Mouse (Mus musculus) liver, embryonic 15.5 days (tissue): ENCODE measurements around the gene Calhm1. TPM values are rescaled to one million over a fixed set of nuclear protein-coding genes. Genes with fewer than 3 reads are reported as not detected.

Experiments
- ATAC-seq: fragments of 200-750 bp; cut with Nextera tagmentation; 2 replicates; pipeline ENCODE4 v1.8.0; 2017; ENCODE audit warnings: moderate number of reproducible peaks, mild to moderate bottlenecking, moderate library complexity; ENCODE audit not compliant: insufficient read depth
- H3K27ac ChIP-seq: fragments of 300-500 bp; sonication (generic); replicated peaks from 2 replicates; pipeline ENCODE4 v1.5.1; 2015; ENCODE audit warnings: mild to moderate bottlenecking, inconsistent platforms
- H3K27me3 ChIP-seq: fragments of 300-500 bp; sonication (generic); 2 replicates; pipeline ENCODE4 v1.6.1; 2015; ENCODE audit warnings: mild to moderate bottlenecking, inconsistent platforms
- H3K36me3 ChIP-seq: fragments of 300-500 bp; sonication (generic); replicated peaks from 2 replicates; pipeline ENCODE4 v1.6.1; 2015; ENCODE audit warnings: moderate library complexity, mild to moderate bottlenecking, inconsistent platforms
- H3K4me1 ChIP-seq: fragments of 300-500 bp; sonication (generic); replicated peaks from 2 replicates; pipeline ENCODE4 v1.6.1; 2015; ENCODE audit warnings: inconsistent platforms
- H3K4me2 ChIP-seq: fragments of 300-500 bp; sonication (generic); 2 replicates; pipeline ENCODE4 v1.6.1; 2015; ENCODE audit warnings: moderate library complexity, mild to moderate bottlenecking, inconsistent platforms
- H3K4me3 ChIP-seq: fragments of 300-500 bp; sonication (generic); replicated peaks from 2 replicates; pipeline ENCODE4 v1.5.1; 2015; ENCODE audit warnings: mild to moderate bottlenecking, inconsistent platforms
- H3K9ac ChIP-seq: fragments of 300-500 bp; sonication (generic); 2 replicates; pipeline ENCODE4 v1.6.1; 2015; ENCODE audit warnings: moderate library complexity, mild to moderate bottlenecking, inconsistent platforms
- H3K9me3 ChIP-seq: fragments of 300-500 bp; sonication (generic); replicated peaks from 2 replicates; pipeline ENCODE4 v1.6.1; 2016; ENCODE audit warnings: inconsistent platforms
- WGBS: fragments of 180-500 bp; shearing (Covaris S2); methylation state at CpG from one replicate; pipeline ENCODE4 v1.1.7; 2015; ENCODE audit warnings: mixed read lengths; ENCODE audit not compliant: insufficient replicate concordance; 5-methylcytosine and 5-hydroxymethylcytosine counted together
- polyA plus RNA-seq: library from polyadenylated mRNA; unstranded; fragments of >200 nt; fragmentation: Nextera tagmentation; extraction: Ambion mirVana; gene quantifications from 2 replicates; pipeline ENCODE4 v1.2.1, GENCODE M21; 2015

Calhm1 gene
- polyA plus RNA-seq, result not detected in 2 replicates

DNA sequence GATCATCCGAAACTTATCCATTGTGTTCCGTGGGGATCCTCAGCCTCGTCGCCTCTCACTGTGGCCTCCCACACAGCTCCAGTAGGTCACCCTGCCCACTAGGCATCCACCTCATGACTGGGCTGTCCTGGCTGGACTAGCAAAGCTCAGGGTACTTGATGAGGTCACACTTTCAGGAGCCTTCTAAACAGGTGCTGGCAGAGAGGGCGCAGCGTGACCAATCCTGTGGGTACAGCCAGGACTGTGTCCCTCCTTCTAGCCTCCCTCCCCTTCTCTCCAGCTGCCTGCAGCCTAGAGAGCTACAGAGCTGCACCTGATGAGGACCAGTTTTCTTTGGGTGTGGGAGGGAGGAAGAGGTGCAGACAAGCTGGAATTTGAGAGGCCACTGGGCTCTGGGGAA is at the start of gene Calhm1:
Calhm1 (minus strand) TSS at position 101 of the 400 bp plus-strand sequence.
- 73% methylated on average over 6 of the region's 6 CpGs for WGBS
- no peak within 1 kb of the TSS for H3K9ac ChIP-seq
- H3K4me2 ChIP-seq, result no peak within 1 kb of the TSS
- no peaks in the 10 kb centered on the region for H3K4me1 ChIP-seq
- peaks cover 15% of the 10 kb centered on the region; the same call in 1 of the 2 replicates for H3K27me3 ChIP-seq
- no peak within 1 kb of the TSS for H3K27ac ChIP-seq
- no peaks in the 10 kb centered on the region for H3K36me3 ChIP-seq
- no peak for ATAC-seq
- no peaks in the 10 kb centered on the region for H3K9me3 ChIP-seq
- no peak within 1 kb of the TSS for H3K4me3 ChIP-seq

GRCm38 (mm10) chr19:47192158-47192557 is 48.1 kb upstream of the Calhm1 start:
- H3K9ac ChIP-seq, result no peak overlapping the region
- no peaks in the 10 kb centered on the region for H3K9me3 ChIP-seq
- no peak overlapping the region for H3K4me2 ChIP-seq
- H3K27me3 ChIP-seq, result no peaks in the 10 kb centered on the region
- no peaks in the 10 kb centered on the region for H3K4me1 ChIP-seq
- no peaks in the 10 kb centered on the region for H3K36me3 ChIP-seq
- no peak overlapping the region for H3K27ac ChIP-seq
- ATAC-seq, result no peak
- WGBS, result 83% methylated on average over 5 of the region's 5 CpGs
- H3K4me3 ChIP-seq, result no peak overlapping the region

GRCm38 (mm10) chr19:47188515-47189128 is 44.6 kb upstream of the Calhm1 start:
- H3K27ac ChIP-seq, result no peak overlapping the region
- no peaks in the 10 kb centered on the region for H3K9me3 ChIP-seq
- H3K9ac ChIP-seq, result no peak overlapping the region
- no peaks in the 10 kb centered on the region for H3K36me3 ChIP-seq
- WGBS, result 61% methylated on average over 11 of the region's 11 CpGs
- no peak overlapping the region for H3K4me3 ChIP-seq
- no peak for ATAC-seq
- H3K4me1 ChIP-seq, result no peaks in the 10 kb centered on the region
- no peak overlapping the region for H3K4me2 ChIP-seq
- 0 out of 2 replicates have a peak, but pooled peaks cover 5% of the 10 kb centered on the region for H3K27me3 ChIP-seq

DNA sequence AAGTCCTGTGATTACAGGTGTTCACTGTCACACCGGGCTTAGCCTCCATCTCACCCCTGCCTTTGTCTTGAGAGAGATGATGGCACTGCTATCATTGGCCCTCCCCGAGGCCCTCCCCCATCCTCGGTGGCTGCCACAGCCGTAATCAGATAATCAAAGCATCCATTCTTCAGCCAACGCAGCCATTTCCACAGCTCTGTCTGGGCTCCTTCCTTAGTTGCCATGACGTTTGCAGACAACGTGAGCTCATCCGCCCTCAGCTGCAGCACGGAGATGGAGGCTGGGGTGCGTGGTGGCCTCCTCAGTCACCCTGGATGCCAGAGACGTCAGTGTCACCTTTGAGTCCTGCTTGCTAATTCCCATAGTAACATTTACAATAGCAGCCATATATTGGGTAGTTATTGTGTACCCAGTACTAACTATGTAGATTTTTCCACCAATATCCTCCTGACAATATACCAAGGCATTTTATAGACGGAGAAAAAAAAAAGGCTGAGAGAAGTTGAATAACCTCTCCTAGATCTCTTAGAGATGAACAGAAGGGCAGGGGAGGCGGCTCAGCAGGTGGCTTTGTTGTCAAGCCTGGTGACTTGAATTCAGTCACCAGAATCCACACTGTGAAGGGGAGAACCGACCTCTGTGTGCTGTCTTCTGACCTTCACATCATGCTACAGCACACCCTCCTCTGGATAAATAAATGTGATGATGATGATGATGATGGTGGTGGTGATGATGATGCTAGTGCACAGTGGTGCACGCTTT is 42.6 kb upstream of the Calhm1 start:
- no peak for ATAC-seq

GRCm38 (mm10) chr19:47184736-47185135 is 40.7 kb upstream of the Calhm1 start:
- no peak for ATAC-seq
- Histone ChIP-seq H3K9ac (no peak overlapping the region), H3K36me3 (no peaks in the 10 kb centered on the region), H3K9me3 (no peaks in the 10 kb centered on the region), H3K27ac (no peak overlapping the region), H3K4me3 (no peak overlapping the region), H3K4me1 (no peaks in the 10 kb centered on the region), H3K4me2 (no peak overlapping the region), H3K27me3 (peaks cover 30% of the 10 kb centered on the region)
- 26% methylated on average over 4 of the region's 4 CpGs for WGBS

More for the DNA sequence above, 42.6 kb upstream of the Calhm1 start:
- Histone ChIP-seq H3K27me3 (peaks cover 12% of the 10 kb centered on the region), H3K4me1 (no peaks in the 10 kb centered on the region), H3K4me3 (no peak overlapping the region), H3K9me3 (no peaks in the 10 kb centered on the region), H3K9ac (no peak overlapping the region), H3K4me2 (no peak overlapping the region), H3K27ac (no peak overlapping the region), H3K36me3 (no peaks in the 10 kb centered on the region)
- WGBS, result 42% methylated on average over 15 of the region's 15 CpGs

DNA sequence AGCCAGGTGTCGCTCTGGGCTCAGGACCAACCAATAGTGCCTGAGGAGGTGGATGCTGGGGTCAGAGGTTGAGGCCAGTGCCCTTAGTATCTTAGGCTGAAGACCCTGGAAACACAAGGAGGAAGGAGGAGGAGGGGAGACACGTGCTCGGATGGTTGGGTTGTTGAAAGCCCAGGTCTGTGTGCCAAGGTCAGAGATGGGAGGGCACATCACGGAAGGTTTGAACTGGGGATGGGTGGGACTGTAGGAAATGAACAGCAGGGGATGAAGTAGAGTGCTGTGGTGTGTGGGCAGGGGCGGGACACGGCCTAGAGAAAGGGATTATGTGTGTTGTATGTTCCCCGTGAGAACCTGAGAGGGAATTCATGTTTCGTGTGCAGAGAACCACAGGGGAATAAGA is 40.2 kb upstream of the Calhm1 start:
- no peaks in the 10 kb centered on the region for H3K9me3 ChIP-seq
- 52% methylated on average over 8 of the region's 8 CpGs for WGBS
- no peak for ATAC-seq
- H3K27ac ChIP-seq, result no peak overlapping the region
- no peak overlapping the region for H3K4me2 ChIP-seq
- H3K9ac ChIP-seq, result no peak overlapping the region
- no peaks in the 10 kb centered on the region; the same call in 1 of the 2 replicates for H3K4me1 ChIP-seq
- no peaks in the 10 kb centered on the region for H3K36me3 ChIP-seq
- H3K4me3 ChIP-seq, result no peak overlapping the region
- H3K27me3 ChIP-seq, result peaks cover 36% of the 10 kb centered on the region

- no peak overlapping the region for H3K4me3 ChIP-seq
- no peak overlapping the region for H3K27ac ChIP-seq
- H3K4me2 ChIP-seq, result no peak overlapping the region
- 17% methylated on average over 8 of the region's 8 CpGs for WGBS
- no peak for ATAC-seq
- H3K4me1 ChIP-seq, result peaks cover 8% of the 10 kb centered on the region; the same call in 1 of the 2 replicates
- no peaks in the 10 kb centered on the region for H3K36me3 ChIP-seq
- H3K9ac ChIP-seq, result no peak overlapping the region
- H3K27me3 ChIP-seq, result peaks cover 76% of the 10 kb centered on the region
- H3K9me3 ChIP-seq, result no peaks in the 10 kb centered on the region
These were observed 36.0 kb upstream of the Calhm1 start for GRCm38 (mm10) chr19:47180011-47180410.

- ATAC-seq, result no peak
- Histone ChIP-seq H3K27ac (no peak overlapping the region), H3K9ac (no peak overlapping the region), H3K4me2 (peak overlapping the region; percentile 73), H3K36me3 (no peaks in the 10 kb centered on the region), H3K4me1 (peaks cover 8% of the 10 kb centered on the region; the same call in 1 of the 2 replicates), H3K9me3 (no peaks in the 10 kb centered on the region), H3K27me3 (peaks cover 73% of the 10 kb centered on the region), H3K4me3 (peak overlapping the region; percentile 51)
- WGBS, result 3% methylated on average over 38 of the region's 42 CpGs
These were observed 35.3 kb upstream of the Calhm1 start for GRCm38 (mm10) chr19:47179272-47179809.

DNA sequence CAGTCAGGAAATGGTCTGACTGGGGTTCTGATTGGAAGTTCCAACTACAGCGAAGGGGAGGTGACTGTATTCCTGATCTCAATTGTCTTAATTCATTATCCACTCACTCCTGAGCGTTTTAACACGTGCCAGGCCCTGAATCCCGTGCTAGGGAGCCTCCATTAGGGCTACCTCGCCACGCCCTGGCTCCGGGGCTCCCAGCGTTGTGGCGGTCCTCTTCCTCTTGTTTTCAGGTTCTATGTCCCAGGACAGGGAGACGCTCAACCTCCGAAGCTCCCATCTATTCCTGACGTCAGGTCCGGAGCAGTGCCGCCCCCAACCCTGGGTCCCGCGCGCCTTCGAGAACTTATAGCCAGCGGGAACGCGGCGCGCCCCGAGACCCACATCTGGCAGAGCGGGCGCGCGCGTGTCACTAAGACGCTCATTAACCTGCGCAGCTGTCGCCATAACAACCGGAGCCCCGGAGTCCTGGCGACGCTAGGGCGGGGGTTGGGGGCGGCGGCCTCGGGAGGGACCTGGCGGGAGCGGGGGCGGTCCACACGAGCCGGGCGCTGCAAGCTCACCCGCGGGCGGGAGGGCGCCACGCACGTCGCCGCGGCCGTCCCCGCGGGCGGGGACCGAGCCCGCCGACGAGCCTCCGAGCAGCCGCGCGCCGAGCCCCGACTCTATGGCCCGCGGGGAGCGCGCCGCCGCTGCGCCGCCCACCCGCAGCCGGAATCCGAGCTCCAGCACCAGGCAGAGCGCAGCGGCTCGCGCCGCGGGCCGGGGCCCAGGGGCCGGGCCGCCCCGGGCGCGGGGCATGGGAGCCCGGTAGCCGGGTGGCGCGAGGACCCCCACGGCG is 34.6 kb upstream of the Calhm1 start, which contains the start of gene Neurl1a:
Neurl1a (plus strand) TSS at position 390 of the 841 bp plus-strand sequence.
- H3K4me2 ChIP-seq, result peak within 1 kb of the TSS; percentile 73
- peaks cover 8% of the 10 kb centered on the region; the same call in 1 of the 2 replicates for H3K4me1 ChIP-seq
- no peaks in the 10 kb centered on the region for H3K36me3 ChIP-seq
- H3K9me3 ChIP-seq, result no peaks in the 10 kb centered on the region
- under 1% methylated on average over 75 of the region's 98 CpGs for WGBS
- H3K27me3 ChIP-seq, result peaks cover 70% of the 10 kb centered on the region
- H3K9ac ChIP-seq, result no peak within 1 kb of the TSS
- no peak within 1 kb of the TSS for H3K27ac ChIP-seq
- H3K4me3 ChIP-seq, result peak within 1 kb of the TSS; percentile 51
- no peak for ATAC-seq

GRCm38 (mm10) chr19:47178001-47178400 is 33.9 kb upstream of the Calhm1 start:
- Histone ChIP-seq H3K27ac (no peak overlapping the region), H3K9me3 (no peaks in the 10 kb centered on the region), H3K4me1 (peaks cover 8% of the 10 kb centered on the region; the same call in 1 of the 2 replicates), H3K4me3 (peak overlapping the region; percentile 51), H3K4me2 (peak overlapping the region; percentile 73), H3K27me3 (peaks cover 70% of the 10 kb centered on the region), H3K9ac (no peak overlapping the region), H3K36me3 (no peaks in the 10 kb centered on the region)
- no peak for ATAC-seq
- 18% methylated on average over 10 of the region's 10 CpGs for WGBS
